Mouse (Mus musculus): ENCODE results near the gene Olfr1061. TPM values are rescaled to one million over a fixed set of nuclear protein-coding genes. Genes with fewer than 3 reads are reported as not detected.

The Olfr1061 gene
- polyA plus RNA-seq (2012; rRNA removed; ENCODE audit: low replicate concordance): not detected in 2 replicates

GRCm38 (mm10) chr2:86413950-86414349 lies at the start of gene Olfr1061:
Olfr1061 (minus strand) TSS chr2:86414050.

GRCm38 (mm10) chr2:86456169-86456568 lies 42.3 kb upstream of the Olfr1061 start, which contains the start of gene Olfr1066:
Olfr1066 (minus strand) TSS chr2:86456269.

GRCm38 (mm10) chr2:86450491-86450890 lies 36.6 kb upstream of the Olfr1061 start, which contains the start of gene Olfr1065:
Olfr1065 (minus strand) TSS chr2:86450591.

GRCm38 (mm10) chr2:86426649-86427048 lies 12.8 kb upstream of the Olfr1061 start, which contains the start of gene Olfr1062:
Olfr1062 (minus strand) TSS chr2:86426749.

GRCm38 (mm10) chr2:86388461-86388860 lies 25.4 kb downstream of the Olfr1061 start, which contains the start of gene Olfr1058:
Olfr1058 (minus strand) TSS chr2:86388561.

GRCm38 (mm10) chr2:86378293-86378692 lies 35.6 kb downstream of the Olfr1061 start, which contains the start of gene Olfr1057:
Olfr1057 (minus strand) TSS chr2:86378393.

Other genes starting within 250 kb of the Olfr1061 start
- not detected in 2 replicates for gene Olfr1043, start 246.5 kb downstream of the Olfr1061 start, polyA plus RNA-seq (2012; rRNA removed; ENCODE audit: low replicate concordance)
- not detected in 2 replicates for gene Olfr1044, start 236.2 kb downstream of the Olfr1061 start, polyA plus RNA-seq (2012; rRNA removed; ENCODE audit: low replicate concordance)
- not detected in 2 replicates for gene Olfr52, start 228.4 kb downstream of the Olfr1061 start, polyA plus RNA-seq (2012; rRNA removed; ENCODE audit: low replicate concordance)
- not detected in 2 replicates for gene Olfr1045, start 211.0 kb downstream of the Olfr1061 start, polyA plus RNA-seq (2012; rRNA removed; ENCODE audit: low replicate concordance)
- not detected in 2 replicates for gene Olfr1046, start 194.7 kb downstream of the Olfr1061 start, polyA plus RNA-seq (2012; rRNA removed; ENCODE audit: low replicate concordance)
- not detected in 2 replicates for gene Olfr1047, start 182.6 kb downstream of the Olfr1061 start, polyA plus RNA-seq (2012; rRNA removed; ENCODE audit: low replicate concordance)
- gene Olfr1048, start 173.8 kb downstream of the Olfr1061 start, polyA plus RNA-seq (2012; rRNA removed; ENCODE audit: low replicate concordance): not detected in 2 replicates
- not detected in 2 replicates for gene Olfr1049, start 155.7 kb downstream of the Olfr1061 start, polyA plus RNA-seq (2012; rRNA removed; ENCODE audit: low replicate concordance)
- not detected in 2 replicates for gene Olfr1051, start 135.0 kb downstream of the Olfr1061 start, polyA plus RNA-seq (2012; rRNA removed; ENCODE audit: low replicate concordance)
- not detected in 2 replicates for gene Olfr1052, start 121.6 kb downstream of the Olfr1061 start, polyA plus RNA-seq (2012; rRNA removed; ENCODE audit: low replicate concordance)
- not detected in 2 replicates for gene Olfr1053, start 98.8 kb downstream of the Olfr1061 start, polyA plus RNA-seq (2012; rRNA removed; ENCODE audit: low replicate concordance)
- not detected in 2 replicates for gene Olfr1054, start 78.6 kb downstream of the Olfr1061 start, polyA plus RNA-seq (2012; rRNA removed; ENCODE audit: low replicate concordance)
- gene Olfr1055, start 63.8 kb downstream of the Olfr1061 start, polyA plus RNA-seq (2012; rRNA removed; ENCODE audit: low replicate concordance): not detected in 2 replicates
- gene Olfr1056, start 51.6 kb downstream of the Olfr1061 start, polyA plus RNA-seq (2012; rRNA removed; ENCODE audit: low replicate concordance): not detected in 2 replicates
- gene Olfr1057, start 35.7 kb downstream of the Olfr1061 start, polyA plus RNA-seq (2012; rRNA removed; ENCODE audit: low replicate concordance): not detected in 2 replicates
- not detected in 2 replicates for gene Olfr1058, start 25.5 kb downstream of the Olfr1061 start, polyA plus RNA-seq (2012; rRNA removed; ENCODE audit: low replicate concordance)
- not detected in 2 replicates for gene Olfr1062, start 12.7 kb upstream of the Olfr1061 start, polyA plus RNA-seq (2012; rRNA removed; ENCODE audit: low replicate concordance)
- not detected in 2 replicates for gene Olfr1065, start 36.5 kb upstream of the Olfr1061 start, polyA plus RNA-seq (2012; rRNA removed; ENCODE audit: low replicate concordance)
- not detected in 2 replicates for gene Olfr1066, start 42.2 kb upstream of the Olfr1061 start, polyA plus RNA-seq (2012; rRNA removed; ENCODE audit: low replicate concordance)
- not detected in 2 replicates for gene Olfr228, start 73.3 kb upstream of the Olfr1061 start, polyA plus RNA-seq (2012; rRNA removed; ENCODE audit: low replicate concordance)
- not detected in 2 replicates for gene Olfr1076, start 94.4 kb upstream of the Olfr1061 start, polyA plus RNA-seq (2012; rRNA removed; ENCODE audit: low replicate concordance)
- not detected in 2 replicates for gene Olfr1079, start 128.4 kb upstream of the Olfr1061 start, polyA plus RNA-seq (2012; rRNA removed; ENCODE audit: low replicate concordance)
- gene Olfr1080, start 144.2 kb upstream of the Olfr1061 start, polyA plus RNA-seq (2012; rRNA removed; ENCODE audit: low replicate concordance): not detected in 2 replicates
- gene Olfr1082, start 184.9 kb upstream of the Olfr1061 start, polyA plus RNA-seq (2012; rRNA removed; ENCODE audit: low replicate concordance): not detected in 2 replicates
- not detected in 2 replicates for gene Olfr1084, start 225.7 kb upstream of the Olfr1061 start, polyA plus RNA-seq (2012; rRNA removed; ENCODE audit: low replicate concordance)
- gene Olfr1085, start 248.0 kb upstream of the Olfr1061 start, polyA plus RNA-seq (2012; rRNA removed; ENCODE audit: low replicate concordance): not detected in 2 replicates